Mouse (Mus musculus) ES-Bruce4 (cell line): ENCODE data around the gene Gpr62.

Source experiments
- CTCF ChIP-seq: IDR thresholded peaks from one replicate; pipeline ENCODE4 v1.8.1; 2011; ENCODE audit warnings: low read depth, low read length
- EP300 ChIP-seq: IDR thresholded peaks from 2 replicates; pipeline ENCODE4 v1.6.1; 2011; ENCODE audit warnings: low read depth, low read length; ENCODE audit not compliant: insufficient read depth
- POLR2A ChIP-seq: IDR thresholded peaks from one replicate; pipeline ENCODE4 v1.8.1; 2011; ENCODE audit warnings: low read length; ENCODE audit not compliant: insufficient read depth

GRCm38 (mm10) chr9:106465571-106466200 is at the start of gene Gpr62:
- TF ChIP-seq POLR2A = no peak
- TF ChIP-seq CTCF = no peak
- no peak for TF ChIP-seq EP300
